Mouse (Mus musculus) embryonic facial prominence, embryonic 11.5 days (tissue): ENCODE data around the gene Smox. TPM values are rescaled to one million over a fixed set of nuclear protein-coding genes. Genes with fewer than 3 reads are reported as not detected.

Experiments used
- ATAC-seq: fragments of 200-750 bp; cut with Nextera tagmentation; replicated peaks from 2 replicates; pipeline ENCODE4 v1.8.0; 2017; ENCODE audit warnings: low read depth; ENCODE audit not compliant: insufficient number of reproducible peaks, low FRiP score, low TSS enrichment
- DNase-seq: peaks from one replicate; pipeline ENCODE4 v3.0.0-alpha.2; 2015; ENCODE audit warnings: low spot score
- H3K27ac ChIP-seq: fragments of 300-500 bp; sonication (generic); replicated peaks from 2 replicates; pipeline ENCODE4 v1.5.1; 2014; ENCODE audit warnings: mild to moderate bottlenecking, low read depth, low read length, control low read depth
- H3K27me3 ChIP-seq: fragments of 300-500 bp; sonication (generic); 2 replicates; pipeline ENCODE4 v1.6.1; 2014; ENCODE audit warnings: mild to moderate bottlenecking, low read length, moderate library complexity, mixed read lengths; ENCODE audit not compliant: control insufficient read depth, insufficient read depth
- H3K36me3 ChIP-seq: fragments of 300-500 bp; sonication (generic); replicated peaks from 2 replicates; pipeline ENCODE4 v1.6.1; 2014; ENCODE audit warnings: low read depth, mild to moderate bottlenecking, low read length, moderate library complexity, mixed read lengths; ENCODE audit not compliant: control insufficient read depth, insufficient read depth
- H3K4me1 ChIP-seq: fragments of 300-500 bp; sonication (generic); 2 replicates; pipeline ENCODE4 v1.6.1; 2014; ENCODE audit warnings: low read length, mixed read lengths; ENCODE audit not compliant: control insufficient read depth, insufficient read depth
- H3K4me2 ChIP-seq: fragments of 300-500 bp; sonication (generic); 2 replicates; pipeline ENCODE4 v1.6.1; 2014; ENCODE audit warnings: low read depth, mild to moderate bottlenecking, control low read depth, low read length, moderate library complexity
- H3K4me3 ChIP-seq: fragments of 300-500 bp; sonication (generic); 2 replicates; pipeline ENCODE4 v1.5.1; 2014; ENCODE audit warnings: low read depth, low read length, control low read depth
- H3K9ac ChIP-seq: fragments of 300-500 bp; sonication (generic); replicated peaks from 2 replicates; pipeline ENCODE4 v1.6.1; 2014; ENCODE audit warnings: mild to moderate bottlenecking, control low read depth, low read length
- H3K9me3 ChIP-seq: fragments of 300-500 bp; sonication (generic); replicated peaks from 2 replicates; pipeline ENCODE4 v1.6.1; 2016; ENCODE audit warnings: mild to moderate bottlenecking, low read length, inconsistent platforms, mixed read lengths; ENCODE audit not compliant: control insufficient read depth
- WGBS: fragments of 180-500 bp; shearing (Covaris S2); extraction: QIAGEN DNeasy Blood & Tissue Kit; methylation state at CpG from one replicate; pipeline ENCODE4 v1.1.7; 2014; 5-methylcytosine and 5-hydroxymethylcytosine counted together
- polyA plus RNA-seq: library from polyadenylated mRNA; unstranded; fragments of >200 nt; fragmentation: Nextera tagmentation; extraction: Ambion mirVana; gene quantifications from 2 replicates; pipeline ENCODE4 v1.2.1, GENCODE M21; 2014

Smox gene
- polyA plus RNA-seq, 1 experiment from 2014 or later: 38.7 TPM

GRCm38 (mm10) chr2:131542531-131542930, 51.2 kb downstream of the Smox start:
- H3K27ac ChIP-seq: no peak overlapping the region
- WGBS: 19% methylated on average over 6 of the region's 6 CpGs
- peaks cover 19% of the 10 kb centered on the region for H3K27me3 ChIP-seq
- no peak overlapping the region for H3K9ac ChIP-seq
- no peaks in the 10 kb centered on the region for H3K4me1 ChIP-seq
- no peaks in the 10 kb centered on the region for H3K36me3 ChIP-seq
- no peaks in the 10 kb centered on the region for H3K9me3 ChIP-seq
- H3K4me2 ChIP-seq: no peak overlapping the region
- no peak overlapping the region for H3K4me3 ChIP-seq
- no peak for ATAC-seq
- peak; percentile 12 for DNase-seq

DNA sequence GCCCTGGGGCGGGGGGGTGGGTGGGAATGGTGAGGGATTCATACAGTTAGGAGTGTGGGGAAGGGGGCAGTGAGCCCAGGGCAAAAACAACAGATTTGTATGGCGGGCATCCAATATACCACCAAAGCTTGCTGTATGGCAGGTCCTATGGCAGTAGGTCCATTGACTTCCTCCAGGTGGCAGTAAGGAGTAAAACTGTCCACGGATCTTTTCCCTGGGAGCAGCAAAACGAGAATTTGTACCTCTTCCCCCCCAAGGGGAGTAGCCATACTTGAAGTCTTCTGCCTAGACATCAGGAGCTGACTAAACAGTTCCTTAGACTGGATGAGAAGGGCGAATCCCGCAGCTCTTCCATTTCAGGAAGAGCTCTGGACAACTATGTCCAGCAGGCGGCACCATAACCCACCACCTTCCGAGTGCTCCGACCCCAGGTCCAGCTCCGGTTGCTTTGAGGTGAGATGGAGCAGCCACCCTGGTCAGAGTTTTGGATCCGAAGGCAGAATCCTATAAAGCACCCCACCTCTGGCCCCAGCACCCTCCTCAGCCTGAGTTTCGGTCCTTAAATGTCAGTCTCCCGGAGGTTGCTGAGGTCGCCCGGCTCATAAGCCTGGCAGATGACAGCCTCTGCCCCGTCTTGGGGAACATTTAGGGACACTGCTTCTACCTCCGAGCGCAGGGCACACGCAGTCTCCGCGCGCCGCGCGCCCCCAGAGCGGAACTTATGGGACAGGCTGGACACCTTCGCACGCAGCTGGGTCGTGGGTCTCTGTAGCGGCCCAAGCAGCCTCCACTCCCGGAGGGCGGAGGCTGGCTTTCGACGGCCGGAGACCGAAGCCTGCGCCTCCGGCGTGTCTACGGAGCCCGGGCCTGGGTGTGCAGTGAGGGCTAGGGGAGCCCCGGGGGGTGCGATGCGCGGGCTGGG, 54.4 kb downstream of the Smox start:
- peaks cover 30% of the 10 kb centered on the region for H3K27me3 ChIP-seq
- whole genome bisulfite sequencing: 2% methylated on average over 45 of the region's 45 CpGs
- H3K4me1 ChIP-seq: no peaks in the 10 kb centered on the region
- peak overlapping the region; percentile 31 for H3K4me3 ChIP-seq
- ATAC-seq (peak; percentile 54), DNase-seq (peak; percentile 72)
- peak overlapping the region; percentile 74 for H3K4me2 ChIP-seq
- H3K27ac ChIP-seq: no peak overlapping the region
- H3K9me3 ChIP-seq: no peaks in the 10 kb centered on the region
- H3K36me3 ChIP-seq: no peaks in the 10 kb centered on the region
- H3K9ac ChIP-seq: peak overlapping the region; percentile 41; the same call in 1 of the 2 replicates

- Histone ChIP-seq H3K27me3 (peaks cover 30% of the 10 kb centered on the region), H3K9ac (peak overlapping the region; percentile 41; the same call in 1 of the 2 replicates), H3K27ac (no peak overlapping the region), H3K9me3 (no peaks in the 10 kb centered on the region), H3K4me3 (peak overlapping the region; percentile 31), H3K36me3 (no peaks in the 10 kb centered on the region), H3K4me2 (peak overlapping the region; percentile 74), H3K4me1 (no peaks in the 10 kb centered on the region)
- DNase-seq: peak; percentile 22
- no peak for ATAC-seq
- 2% methylated on average over 27 of the region's 27 CpGs for WGBS
These were observed 55.0 kb downstream of the Smox start for GRCm38 (mm10) chr2:131546308-131546700.

GRCm38 (mm10) chr2:131546745-131547408, 55.6 kb downstream of the Smox start:
- WGBS: 12% methylated on average over 19 of the region's 19 CpGs
- DNase-seq: peak; percentile 62
- H3K4me1 ChIP-seq: no peaks in the 10 kb centered on the region
- H3K27ac ChIP-seq: no peak overlapping the region
- no peak overlapping the region for H3K9ac ChIP-seq
- no peak overlapping the region; the same call in 1 of the 2 replicates for H3K4me2 ChIP-seq
- no peaks in the 10 kb centered on the region for H3K36me3 ChIP-seq
- H3K27me3 ChIP-seq: peaks cover 30% of the 10 kb centered on the region
- H3K9me3 ChIP-seq: no peaks in the 10 kb centered on the region
- no peak for ATAC-seq
- H3K4me3 ChIP-seq: no peak overlapping the region

DNA sequence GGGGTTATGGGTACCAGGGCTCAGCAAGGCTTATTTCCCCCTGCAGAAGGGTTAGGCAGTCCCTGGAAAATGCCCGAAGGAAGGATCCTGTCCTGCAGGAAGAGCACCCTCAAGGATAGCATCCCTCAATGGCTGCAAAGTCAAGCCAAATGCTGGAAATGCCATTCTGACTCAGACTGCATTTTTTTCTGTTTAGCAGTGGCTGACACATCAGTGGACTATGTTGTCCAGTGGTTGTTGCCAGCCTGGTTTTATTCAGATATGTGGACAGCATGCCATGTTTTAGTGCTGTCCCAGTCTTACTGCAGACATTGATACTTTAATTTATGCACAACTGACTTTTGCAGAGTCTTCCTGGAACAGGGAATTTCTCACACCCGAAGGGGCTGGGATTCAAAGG, 57.0 kb downstream of the Smox start:
- H3K4me2 ChIP-seq: no peak overlapping the region
- no peak overlapping the region for H3K4me3 ChIP-seq
- no peaks in the 10 kb centered on the region for H3K9me3 ChIP-seq
- no peak overlapping the region for H3K27ac ChIP-seq
- H3K36me3 ChIP-seq: no peaks in the 10 kb centered on the region
- peaks cover 30% of the 10 kb centered on the region for H3K27me3 ChIP-seq
- WGBS: 66% methylated on average over 2 of the region's 2 CpGs
- H3K4me1 ChIP-seq: no peaks in the 10 kb centered on the region
- H3K9ac ChIP-seq: no peak overlapping the region
- no peak for DNase-seq
- ATAC-seq: no peak

GRCm38 (mm10) chr2:131549090-131549489, 57.8 kb downstream of the Smox start:
- Histone ChIP-seq H3K4me1 (no peaks in the 10 kb centered on the region), H3K9me3 (no peaks in the 10 kb centered on the region), H3K27ac (no peak overlapping the region), H3K4me2 (no peak overlapping the region), H3K27me3 (peaks cover 30% of the 10 kb centered on the region), H3K36me3 (no peaks in the 10 kb centered on the region), H3K4me3 (no peak overlapping the region), H3K9ac (no peak overlapping the region)
- no peak for ATAC-seq
- WGBS: 87% methylated on average over 5 of the region's 5 CpGs
- DNase-seq: no peak

GRCm38 (mm10) chr2:131550474-131550873, 59.2 kb downstream of the Smox start:
- WGBS: 58% methylated on average over 2 of the region's 2 CpGs
- Histone ChIP-seq H3K4me3 (no peak overlapping the region), H3K9ac (no peak overlapping the region), H3K27ac (no peak overlapping the region), H3K36me3 (no peaks in the 10 kb centered on the region), H3K4me2 (no peak overlapping the region), H3K9me3 (no peaks in the 10 kb centered on the region), H3K27me3 (peaks cover 30% of the 10 kb centered on the region), H3K4me1 (no peaks in the 10 kb centered on the region)
- DNase-seq (no peak), ATAC-seq (no peak)

- Histone ChIP-seq H3K36me3 (no peaks in the 10 kb centered on the region), H3K9ac (no peak overlapping the region), H3K27ac (no peak overlapping the region), H3K4me1 (no peaks in the 10 kb centered on the region), H3K4me2 (no peak overlapping the region), H3K27me3 (peaks cover 27% of the 10 kb centered on the region), H3K9me3 (no peaks in the 10 kb centered on the region), H3K4me3 (no peak overlapping the region)
- no peak for ATAC-seq
- no peak for DNase-seq
- 70% methylated on average over 2 of the region's 2 CpGs for WGBS
These were observed 59.6 kb downstream of the Smox start for GRCm38 (mm10) chr2:131550906-131551305.
